Mouse (Mus musculus): ENCODE results near the gene Dgki. TPM values are rescaled to one million over a fixed set of nuclear protein-coding genes. Genes with fewer than 3 reads are reported as not detected.

The Dgki gene
- polyA plus RNA-seq, 1 experiment from 2014 or later, result 0.27 TPM

- Histone ChIP-seq H3K4me2 (replicated peaks; ENCODE audit: low read depth, low read length) (no peak overlapping the region), H3K9me3 (ENCODE audit: control insufficient read depth, low read length) (no peaks in the 10 kb centered on the region), H3K4me3 (ENCODE audit: low read length) (no peak overlapping the region), H3K27ac (ENCODE audit: low read depth, low read length) (no peak overlapping the region), H3K27me3 (ENCODE audit: control insufficient read depth, insufficient read depth, low read length) (no peaks in the 10 kb centered on the region), H3K9ac (ENCODE audit: low read depth, low read length) (no peak overlapping the region), H3K4me1 (ENCODE audit: control insufficient read depth, insufficient read depth, low read length) (peaks cover 4% of the 10 kb centered on the region; the same call in 1 of the 2 replicates), H3K36me3 (ENCODE audit: control insufficient read depth, insufficient read depth, low read length) (peaks cover 29% of the 10 kb centered on the region)
- no peak for ATAC-seq (ENCODE audit: low FRiP score, low TSS enrichment)
- 57% methylated on average over 7 of the region's 7 CpGs for WGBS
Observed at GRCm38 (mm10) chr6:37328671-37329070, 28.7 kb upstream of the Dgki start.

GRCm38 (mm10) chr6:37327519-37327918, 27.5 kb upstream of the Dgki start:
- Histone ChIP-seq H3K27me3 (ENCODE audit: control insufficient read depth, insufficient read depth, low read length) (no peaks in the 10 kb centered on the region), H3K9me3 (ENCODE audit: control insufficient read depth, low read length) (no peaks in the 10 kb centered on the region), H3K36me3 (ENCODE audit: control insufficient read depth, insufficient read depth, low read length) (peaks cover 18% of the 10 kb centered on the region), H3K9ac (ENCODE audit: low read depth, low read length) (no peak overlapping the region), H3K4me2 (replicated peaks; ENCODE audit: low read depth, low read length) (no peak overlapping the region), H3K4me3 (ENCODE audit: low read length) (no peak overlapping the region), H3K27ac (ENCODE audit: low read depth, low read length) (peak overlapping the region; percentile 37; the same call in 1 of the 2 replicates), H3K4me1 (ENCODE audit: control insufficient read depth, insufficient read depth, low read length) (peaks cover 4% of the 10 kb centered on the region; the same call in 1 of the 2 replicates)
- WGBS, result 73% methylated on average over 6 of the region's 6 CpGs
- ATAC-seq (ENCODE audit: low FRiP score, low TSS enrichment), result no peak; the same call in 1 of the 2 replicates

GRCm38 (mm10) chr6:37326603-37326955, 26.6 kb upstream of the Dgki start:
- peaks cover 4% of the 10 kb centered on the region; the same call in 1 of the 2 replicates for H3K4me1 ChIP-seq (ENCODE audit: control insufficient read depth, insufficient read depth, low read length)
- no peak overlapping the region for H3K27ac ChIP-seq (ENCODE audit: low read depth, low read length)
- no peak overlapping the region for H3K9ac ChIP-seq (ENCODE audit: low read depth, low read length)
- no peak overlapping the region for H3K4me3 ChIP-seq (ENCODE audit: low read length)
- H3K9me3 ChIP-seq (ENCODE audit: control insufficient read depth, low read length), result no peaks in the 10 kb centered on the region
- no peak overlapping the region for H3K4me2 ChIP-seq (replicated peaks; ENCODE audit: low read depth, low read length)
- WGBS, result 40% methylated on average over 8 of the region's 8 CpGs
- peaks cover 8% of the 10 kb centered on the region for H3K36me3 ChIP-seq (ENCODE audit: control insufficient read depth, insufficient read depth, low read length)
- no peak for ATAC-seq (ENCODE audit: low FRiP score, low TSS enrichment)
- no peaks in the 10 kb centered on the region for H3K27me3 ChIP-seq (ENCODE audit: control insufficient read depth, insufficient read depth, low read length)

GRCm38 (mm10) chr6:37325906-37326602, 26.1 kb upstream of the Dgki start:
- no peak for ATAC-seq (ENCODE audit: low FRiP score, low TSS enrichment)
- Histone ChIP-seq H3K36me3 (ENCODE audit: control insufficient read depth, insufficient read depth, low read length) (peaks cover 3% of the 10 kb centered on the region), H3K4me1 (ENCODE audit: control insufficient read depth, insufficient read depth, low read length) (peaks cover 4% of the 10 kb centered on the region; the same call in 1 of the 2 replicates), H3K9me3 (ENCODE audit: control insufficient read depth, low read length) (no peaks in the 10 kb centered on the region), H3K9ac (ENCODE audit: low read depth, low read length) (no peak overlapping the region), H3K27me3 (ENCODE audit: control insufficient read depth, insufficient read depth, low read length) (no peaks in the 10 kb centered on the region), H3K4me3 (ENCODE audit: low read length) (no peak overlapping the region), H3K4me2 (replicated peaks; ENCODE audit: low read depth, low read length) (no peak overlapping the region), H3K27ac (ENCODE audit: low read depth, low read length) (no peak overlapping the region)
- WGBS, result 91% methylated on average over 9 of the region's 9 CpGs

- Histone ChIP-seq H3K27ac (ENCODE audit: low read depth, low read length) (no peak overlapping the region), H3K9me3 (ENCODE audit: control insufficient read depth, low read length) (no peaks in the 10 kb centered on the region), H3K4me1 (ENCODE audit: control insufficient read depth, insufficient read depth, low read length) (no peaks in the 10 kb centered on the region), H3K4me2 (replicated peaks; ENCODE audit: low read depth, low read length) (no peak overlapping the region), H3K9ac (ENCODE audit: low read depth, low read length) (no peak overlapping the region), H3K27me3 (ENCODE audit: control insufficient read depth, insufficient read depth, low read length) (no peaks in the 10 kb centered on the region), H3K36me3 (ENCODE audit: control insufficient read depth, insufficient read depth, low read length) (0 out of 2 replicates have a peak, but pooled peaks cover 3% of the 10 kb centered on the region), H3K4me3 (ENCODE audit: low read length) (no peak overlapping the region)
- no peak for ATAC-seq (ENCODE audit: low FRiP score, low TSS enrichment)
- 64% methylated on average over 3 of the region's 3 CpGs for WGBS
Observed at GRCm38 (mm10) chr6:37325076-37325475, 25.1 kb upstream of the Dgki start.

- H3K4me2 ChIP-seq (replicated peaks; ENCODE audit: low read depth, low read length), result no peak overlapping the region
- no peak overlapping the region for H3K9ac ChIP-seq (ENCODE audit: low read depth, low read length)
- no peak overlapping the region for H3K4me3 ChIP-seq (ENCODE audit: low read length)
- no peaks in the 10 kb centered on the region for H3K4me1 ChIP-seq (ENCODE audit: control insufficient read depth, insufficient read depth, low read length)
- no peaks in the 10 kb centered on the region for H3K9me3 ChIP-seq (ENCODE audit: control insufficient read depth, low read length)
- WGBS, result 92% methylated on average over 7 of the region's 7 CpGs
- no peaks in the 10 kb centered on the region for H3K36me3 ChIP-seq (ENCODE audit: control insufficient read depth, insufficient read depth, low read length)
- no peak overlapping the region for H3K27ac ChIP-seq (ENCODE audit: low read depth, low read length)
- H3K27me3 ChIP-seq (ENCODE audit: control insufficient read depth, insufficient read depth, low read length), result no peaks in the 10 kb centered on the region
- no peak for ATAC-seq (ENCODE audit: low FRiP score, low TSS enrichment)
Observed at GRCm38 (mm10) chr6:37322641-37323040, 22.7 kb upstream of the Dgki start.

- Histone ChIP-seq H3K27me3 (ENCODE audit: control insufficient read depth, insufficient read depth, low read length) (no peaks in the 10 kb centered on the region), H3K4me2 (replicated peaks; ENCODE audit: low read depth, low read length) (no peak overlapping the region), H3K9ac (ENCODE audit: low read depth, low read length) (no peak overlapping the region), H3K4me3 (ENCODE audit: low read length) (no peak overlapping the region), H3K27ac (ENCODE audit: low read depth, low read length) (no peak overlapping the region), H3K9me3 (ENCODE audit: control insufficient read depth, low read length) (no peaks in the 10 kb centered on the region), H3K4me1 (ENCODE audit: control insufficient read depth, insufficient read depth, low read length) (no peaks in the 10 kb centered on the region), H3K36me3 (ENCODE audit: control insufficient read depth, insufficient read depth, low read length) (no peaks in the 10 kb centered on the region)
- 91% methylated on average over 9 of the region's 9 CpGs for WGBS
- ATAC-seq (ENCODE audit: low FRiP score, low TSS enrichment), result no peak
Observed at GRCm38 (mm10) chr6:37322088-37322487, 22.1 kb upstream of the Dgki start.

- Histone ChIP-seq H3K9me3 (ENCODE audit: control insufficient read depth, low read length) (0 out of 2 replicates have a peak, but pooled peaks cover 2% of the 10 kb centered on the region), H3K9ac (ENCODE audit: low read depth, low read length) (no peak overlapping the region), H3K27ac (ENCODE audit: low read depth, low read length) (no peak overlapping the region), H3K36me3 (ENCODE audit: control insufficient read depth, insufficient read depth, low read length) (no peaks in the 10 kb centered on the region), H3K4me3 (ENCODE audit: low read length) (no peak overlapping the region), H3K4me2 (replicated peaks; ENCODE audit: low read depth, low read length) (no peak overlapping the region), H3K27me3 (ENCODE audit: control insufficient read depth, insufficient read depth, low read length) (no peaks in the 10 kb centered on the region), H3K4me1 (ENCODE audit: control insufficient read depth, insufficient read depth, low read length) (no peaks in the 10 kb centered on the region)
- ATAC-seq (ENCODE audit: low FRiP score, low TSS enrichment), result no peak
- WGBS, result 66% methylated on average over 5 of the region's 5 CpGs
Observed at GRCm38 (mm10) chr6:37317904-37318303, 17.9 kb upstream of the Dgki start.

- Histone ChIP-seq H3K4me1 (ENCODE audit: control insufficient read depth, insufficient read depth, low read length) (no peaks in the 10 kb centered on the region), H3K9ac (ENCODE audit: low read depth, low read length) (no peak overlapping the region), H3K27ac (ENCODE audit: low read depth, low read length) (no peak overlapping the region), H3K36me3 (ENCODE audit: control insufficient read depth, insufficient read depth, low read length) (no peaks in the 10 kb centered on the region), H3K4me2 (replicated peaks; ENCODE audit: low read depth, low read length) (no peak overlapping the region), H3K4me3 (ENCODE audit: low read length) (no peak overlapping the region), H3K9me3 (ENCODE audit: control insufficient read depth, low read length) (0 out of 2 replicates have a peak, but pooled peaks cover 2% of the 10 kb centered on the region), H3K27me3 (ENCODE audit: control insufficient read depth, insufficient read depth, low read length) (no peaks in the 10 kb centered on the region)
- no peak for ATAC-seq (ENCODE audit: low FRiP score, low TSS enrichment)
Observed at GRCm38 (mm10) chr6:37315440-37315839, 15.5 kb upstream of the Dgki start.
